In genomic region chr6:91285814-91286545, GRCm38 (mm10) we compare ENCODE assay signal across 8 mouse cellular contexts.
A peak's percentile ranks its signal among the peaks of the same experiment; 100 is the strongest.
DNase-seq lines count a peak whose midpoint lies in the region; ATAC-seq lines count a peak whose summit lies in the region.

No protein-coding gene starts in this region.

- peaks cover 33% of the 10 kb centered on the region for H3K27me3 ChIP-seq in neural tube, embryonic 11.5 days (ENCODE audit: control insufficient read depth, insufficient read depth, low read length)
- peaks cover 91% of the 10 kb centered on the region for H3K27me3 ChIP-seq in limb, embryonic 13.5 days

- H3K4me2 ChIP-seq in neural tube, embryonic 11.5 days (ENCODE audit: low read depth) = peak overlapping the region; percentile 72
- H3K4me2 ChIP-seq in limb, embryonic 13.5 days (replicated peaks) = peak overlapping the region; percentile 65

- H3K9me3 ChIP-seq in neural tube, embryonic 11.5 days (ENCODE audit: control insufficient read depth, low read length) = no peaks in the 10 kb centered on the region
- H3K9me3 ChIP-seq in limb, embryonic 13.5 days = no peaks in the 10 kb centered on the region

- ATAC-seq in neural tube, embryonic 11.5 days (ENCODE audit: insufficient read depth, low FRiP score, low TSS enrichment) = no peak
- no peak for ATAC-seq in limb, embryonic 13.5 days (ENCODE audit: low FRiP score, low read depth)
- ATAC-seq in inflammation-experienced regulatory T-cells, adult 6 months = no peak
- no peak for ATAC-seq in granulocyte monocyte progenitor cell, adult 5-6 weeks (replicated peaks; ENCODE audit: poor library complexity, severe bottlenecking)

- peak overlapping the region; percentile 23; the same call in 1 of the 2 replicates for H3K4me3 ChIP-seq in neural tube, embryonic 11.5 days (ENCODE audit: low read depth, low read length)
- H3K4me3 ChIP-seq in limb, embryonic 13.5 days = peak overlapping the region; percentile 35

- no peak overlapping the region for H3K27ac ChIP-seq in neural tube, embryonic 11.5 days (ENCODE audit: low read depth, low read length)
- no peak overlapping the region for H3K27ac ChIP-seq in limb, embryonic 13.5 days

- WGBS in neural tube, embryonic 11.5 days = 34% methylated on average over 30 of the region's 30 CpGs
- 33% methylated on average over 30 of the region's 30 CpGs for WGBS in limb, embryonic 13.5 days

- no peaks in the 10 kb centered on the region for H3K36me3 ChIP-seq in neural tube, embryonic 11.5 days (ENCODE audit: control insufficient read depth, insufficient read depth, low read length)
- H3K36me3 ChIP-seq in limb, embryonic 13.5 days = no peaks in the 10 kb centered on the region

- peak; percentile 17 for DNase-seq in adrenal gland, postnatal 14 days
- DNase-seq in adrenal gland, adult 8-10 months = no peak
- DNase-seq in neural tube, embryonic 11.5 days (ENCODE audit: low spot score) = no peak
- no peak for DNase-seq in neural tube, embryonic 10.5 days (ENCODE audit: extremely low spot score, low spot score)
- DNase-seq in frontal cortex, adult 2 months (ENCODE audit: extremely low spot score in 1 of 2, low spot score in 1 of 2) = no peak

- H3K9ac ChIP-seq in neural tube, embryonic 11.5 days (ENCODE audit: low read length) = peak overlapping the region; percentile 31
- H3K9ac ChIP-seq in limb, embryonic 13.5 days = peak overlapping the region; percentile 36; the same call in 1 of the 2 replicates

- H3K4me1 ChIP-seq in neural tube, embryonic 11.5 days (ENCODE audit: control insufficient read depth, insufficient read depth, low read length) = peaks cover 15% of the 10 kb centered on the region
- H3K4me1 ChIP-seq in limb, embryonic 13.5 days = peaks cover 21% of the 10 kb centered on the region
